Mouse (Mus musculus) E14TG2a.4 (cell line): ENCODE measurements around the gene Akr1b10.

Experiments used
- H3K27me3 ChIP-seq: 2 replicates; pipeline ENCODE4 v1.6.1; 2014; ENCODE audit warnings: low read length, control low read depth; ENCODE audit not compliant: insufficient read depth
- H3K36me3 ChIP-seq: 2 replicates; pipeline ENCODE4 v1.6.1; 2014; ENCODE audit warnings: low read length, control low read depth; ENCODE audit not compliant: insufficient read depth
- H3K4me1 ChIP-seq: replicated peaks from 2 replicates; pipeline ENCODE4 v1.6.1; 2014; ENCODE audit warnings: low read depth, low read length, control low read depth
- H3K4me3 ChIP-seq: replicated peaks from 2 replicates; pipeline ENCODE4 v1.5.1; 2014; ENCODE audit warnings: mild to moderate bottlenecking, low read length
- H3K9me3 ChIP-seq: 2 replicates; pipeline ENCODE4 v1.6.1; 2014; ENCODE audit warnings: low read length, control low read depth
- CTCF ChIP-seq: conservative IDR thresholded peaks from 2 replicates; pipeline ENCODE4 v1.5.1; 2014; ENCODE audit warnings: low read length
- NANOG ChIP-seq: IDR thresholded peaks from 2 replicates; pipeline ENCODE4 v1.6.1; 2014; ENCODE audit warnings: borderline replicate concordance, low read length, mixed read lengths
- POU5F1 ChIP-seq: IDR thresholded peaks from 2 replicates; pipeline ENCODE4 v1.6.1; 2014; ENCODE audit warnings: low read length, borderline replicate concordance

The Akr1b10 gene

DNA sequence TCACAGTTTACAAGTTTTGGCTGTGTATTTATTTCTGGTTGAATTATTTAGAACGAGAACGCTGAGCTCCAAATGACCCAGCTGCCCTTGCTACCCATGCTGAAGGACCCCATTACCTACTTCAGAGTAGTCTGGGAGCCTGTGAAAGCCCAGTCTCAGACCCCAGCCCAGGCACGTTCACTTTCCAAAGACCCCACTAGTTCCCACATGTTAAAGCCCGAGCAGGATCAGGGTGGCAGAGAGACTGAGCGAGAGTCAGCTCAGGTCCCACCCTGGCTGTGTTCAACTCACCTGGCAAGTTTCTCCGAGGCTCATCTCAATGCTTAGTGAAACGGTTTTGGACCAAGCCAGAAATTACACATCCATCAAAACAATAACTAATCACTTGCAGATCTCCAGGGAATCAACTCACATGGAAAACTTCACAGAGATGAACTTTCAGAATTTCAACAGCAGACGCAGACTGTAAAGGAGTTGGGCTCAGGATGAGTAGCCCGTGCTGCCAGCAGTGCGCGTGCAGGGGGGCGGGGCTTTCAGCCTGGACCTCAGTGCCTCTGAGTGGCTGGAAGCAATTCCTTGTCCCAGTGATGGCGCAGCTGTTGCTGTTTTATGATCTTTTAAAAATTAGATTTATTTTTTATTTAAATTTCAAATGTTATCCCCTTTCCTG lies 818 bp downstream of the Akr1b10 start:
- Histone ChIP-seq H3K36me3 (peaks cover 23% of the 10 kb centered on the region), H3K4me3 (peak overlapping the region; percentile 79), H3K27me3 (0 out of 2 replicates have a peak, but pooled peaks cover 2% of the 10 kb centered on the region), H3K4me1 (peaks cover 23% of the 10 kb centered on the region), H3K9me3 (no peaks in the 10 kb centered on the region)
- TF ChIP-seq CTCF (no peak), POU5F1 (no peak), NANOG (no peak)

DNA sequence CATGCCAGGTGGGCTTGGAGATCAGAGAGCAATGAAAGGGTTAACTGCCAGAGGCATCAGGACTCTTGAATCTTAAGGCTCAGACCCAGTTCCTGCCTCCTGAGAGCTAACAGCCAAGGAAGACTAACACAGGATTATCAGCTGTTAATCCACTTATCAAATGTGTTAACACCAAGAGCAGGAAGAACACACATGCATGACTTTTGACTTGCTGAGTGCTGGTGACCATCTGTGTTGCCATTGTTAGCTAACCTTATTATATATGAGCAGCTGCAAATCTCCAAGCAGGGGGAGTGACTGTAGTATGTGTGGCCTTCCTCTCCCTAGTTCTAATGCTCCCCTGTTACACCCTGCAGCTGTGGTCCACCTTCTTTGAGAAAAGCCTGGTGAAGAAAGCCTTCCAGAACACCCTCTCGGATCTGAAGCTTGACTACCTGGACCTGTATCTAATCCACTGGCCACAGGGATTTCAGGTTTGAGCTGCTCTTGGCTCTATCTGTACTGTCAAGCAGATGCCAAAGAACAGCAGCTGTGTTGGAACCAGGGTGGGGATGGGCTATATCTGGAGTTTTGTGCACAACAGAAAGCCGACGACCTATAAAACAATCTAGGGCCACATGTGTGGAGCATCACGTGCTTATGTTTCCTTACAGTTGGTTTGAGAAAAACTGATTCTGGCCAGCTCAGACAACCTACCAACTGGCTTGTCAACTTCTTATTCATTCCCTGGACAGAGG lies 4.6 kb downstream of the Akr1b10 start:
- peaks cover 56% of the 10 kb centered on the region for H3K36me3 ChIP-seq
- no peak overlapping the region for H3K4me3 ChIP-seq
- H3K27me3 ChIP-seq, result no peaks in the 10 kb centered on the region; the same call in 1 of the 2 replicates
- peaks cover 15% of the 10 kb centered on the region for H3K4me1 ChIP-seq
- TF ChIP-seq NANOG (no peak), CTCF (no peak), POU5F1 (no peak)
- H3K9me3 ChIP-seq, result no peaks in the 10 kb centered on the region

DNA sequence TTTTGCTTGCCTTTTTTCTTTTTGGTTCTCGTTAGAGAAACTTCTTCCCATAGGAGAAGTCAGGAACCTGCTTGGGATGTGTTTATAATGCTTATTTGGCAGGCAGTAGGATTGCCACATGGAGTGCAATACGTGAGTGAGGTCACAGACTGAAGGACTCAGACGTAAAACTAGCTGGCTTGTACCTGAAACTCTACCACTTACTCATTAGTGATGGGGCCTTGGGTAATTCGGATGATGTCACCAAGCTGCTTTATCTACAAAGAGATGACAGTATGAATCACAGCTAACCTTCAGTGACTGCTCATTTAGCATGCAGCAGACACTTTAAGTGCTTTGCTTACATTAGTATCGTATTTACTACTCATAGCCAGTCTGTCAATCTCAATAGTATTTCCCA lies 11.9 kb downstream of the Akr1b10 start:
- Histone ChIP-seq H3K27me3 (no peaks in the 10 kb centered on the region; the same call in 1 of the 2 replicates), H3K9me3 (no peaks in the 10 kb centered on the region; the same call in 1 of the 2 replicates), H3K4me3 (no peak overlapping the region), H3K36me3 (peaks cover 51% of the 10 kb centered on the region), H3K4me1 (peaks cover 29% of the 10 kb centered on the region)
- TF ChIP-seq NANOG, result no peak
- no peak for TF ChIP-seq POU5F1
- TF ChIP-seq CTCF, result no peak

DNA sequence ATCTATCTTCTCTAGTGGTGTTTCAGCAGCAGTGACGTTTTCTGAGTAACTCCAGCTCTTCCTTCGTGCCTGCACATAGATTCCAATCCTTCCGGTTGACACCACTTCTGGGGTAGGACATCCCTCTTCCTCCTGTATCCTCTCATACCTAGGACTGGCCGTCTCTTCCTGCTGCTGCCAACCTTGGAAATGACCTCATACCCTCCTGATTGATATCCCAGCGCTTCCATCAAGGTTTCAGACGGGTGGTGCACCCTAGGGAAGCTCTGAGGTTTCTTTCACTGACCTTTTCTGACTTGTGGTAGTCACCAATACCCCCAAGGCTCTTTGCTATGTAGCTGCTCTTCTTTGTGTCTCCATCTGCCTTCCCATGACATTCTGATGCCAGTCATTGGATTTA lies 14.4 kb downstream of the Akr1b10 start:
- Histone ChIP-seq H3K36me3 (peaks cover 30% of the 10 kb centered on the region), H3K27me3 (no peaks in the 10 kb centered on the region), H3K4me3 (no peak overlapping the region), H3K9me3 (no peaks in the 10 kb centered on the region; the same call in 1 of the 2 replicates), H3K4me1 (peaks cover 32% of the 10 kb centered on the region)
- TF ChIP-seq NANOG (no peak), CTCF (no peak), POU5F1 (no peak)

DNA sequence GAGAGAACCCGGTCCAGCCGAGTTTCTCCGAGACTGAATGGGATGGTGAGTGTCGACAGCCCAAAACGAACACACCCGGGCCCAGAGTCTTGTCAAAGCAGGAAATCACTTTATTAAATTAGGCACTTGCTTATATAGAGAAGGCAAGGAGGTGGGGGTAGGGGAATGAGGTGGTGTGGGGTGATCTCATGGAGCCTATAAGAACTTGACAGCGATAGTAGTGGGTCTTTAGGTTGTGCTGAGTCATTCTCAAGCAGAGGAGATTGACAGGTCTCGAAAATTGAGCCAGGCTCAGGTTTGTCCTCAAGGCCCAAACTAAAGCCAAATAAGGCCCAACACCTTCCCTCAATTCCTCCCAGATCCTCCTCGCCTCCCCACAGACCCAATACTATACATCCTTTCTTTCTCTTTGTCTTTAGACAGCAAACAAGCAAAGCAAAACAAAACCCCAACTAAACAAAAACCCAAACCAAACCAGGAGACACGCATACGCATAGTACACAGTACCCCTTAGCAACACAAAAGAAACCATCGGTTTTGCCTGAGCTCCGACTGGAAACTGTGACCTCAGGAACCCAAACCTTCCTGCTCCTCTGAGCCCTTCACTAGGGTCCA lies 15.7 kb downstream of the Akr1b10 start:
- TF ChIP-seq CTCF (no peak), NANOG (no peak), POU5F1 (no peak)
- Histone ChIP-seq H3K36me3 (peaks cover 18% of the 10 kb centered on the region; the same call in 1 of the 2 replicates), H3K4me3 (no peak overlapping the region), H3K4me1 (peaks cover 32% of the 10 kb centered on the region), H3K27me3 (no peaks in the 10 kb centered on the region), H3K9me3 (peaks cover 1% of the 10 kb centered on the region; the same call in 1 of the 2 replicates)

DNA sequence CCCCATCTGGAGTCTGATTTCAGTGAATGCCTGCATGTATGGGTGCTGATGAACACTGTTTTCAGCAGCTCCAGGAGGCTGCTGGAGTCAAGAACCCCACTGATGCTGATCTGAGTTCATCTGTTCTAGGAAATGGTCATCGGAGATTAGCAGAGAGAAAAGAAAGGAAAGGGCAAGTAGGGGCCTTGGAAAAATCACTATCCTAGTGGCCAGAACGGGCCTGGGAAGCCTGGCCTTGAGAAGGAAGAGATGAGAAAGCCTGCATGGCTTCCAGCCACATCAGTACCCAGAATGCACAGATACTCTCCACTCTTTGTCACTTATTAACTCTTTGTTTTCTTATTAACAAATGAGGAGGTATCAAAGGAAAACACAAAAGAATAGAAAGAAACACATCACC lies 16.7 kb downstream of the Akr1b10 start:
- no peaks in the 10 kb centered on the region for H3K27me3 ChIP-seq
- no peak overlapping the region for H3K4me3 ChIP-seq
- peaks cover 18% of the 10 kb centered on the region; the same call in 1 of the 2 replicates for H3K36me3 ChIP-seq
- TF ChIP-seq NANOG (no peak), POU5F1 (no peak), CTCF (no peak)
- H3K4me1 ChIP-seq, result peaks cover 32% of the 10 kb centered on the region
- H3K9me3 ChIP-seq, result peaks cover 9% of the 10 kb centered on the region

DNA sequence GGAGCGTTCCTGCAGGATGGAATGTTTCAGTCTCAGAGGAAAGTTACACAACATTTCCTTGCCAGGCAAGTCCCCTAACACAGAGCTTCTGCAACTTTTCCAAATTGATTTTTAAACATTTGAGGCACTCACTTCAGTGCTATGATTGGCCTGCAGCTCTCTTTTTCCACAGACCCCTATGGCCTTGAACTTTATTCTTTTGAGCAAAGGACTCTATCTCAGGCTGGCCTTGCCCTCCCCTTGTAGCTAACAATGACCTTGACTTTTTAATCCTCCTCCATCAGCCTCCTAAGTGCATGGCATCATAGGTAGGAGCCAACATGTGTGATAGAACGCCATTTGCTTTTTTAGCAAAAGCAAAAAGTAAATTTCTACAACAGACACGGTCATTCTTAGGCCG lies 22.7 kb downstream of the Akr1b10 start:
- no peak for TF ChIP-seq POU5F1
- TF ChIP-seq NANOG, result no peak
- Histone ChIP-seq H3K4me1 (no peaks in the 10 kb centered on the region), H3K9me3 (peaks cover 26% of the 10 kb centered on the region), H3K4me3 (no peak overlapping the region), H3K36me3 (no peaks in the 10 kb centered on the region), H3K27me3 (no peaks in the 10 kb centered on the region)

DNA sequence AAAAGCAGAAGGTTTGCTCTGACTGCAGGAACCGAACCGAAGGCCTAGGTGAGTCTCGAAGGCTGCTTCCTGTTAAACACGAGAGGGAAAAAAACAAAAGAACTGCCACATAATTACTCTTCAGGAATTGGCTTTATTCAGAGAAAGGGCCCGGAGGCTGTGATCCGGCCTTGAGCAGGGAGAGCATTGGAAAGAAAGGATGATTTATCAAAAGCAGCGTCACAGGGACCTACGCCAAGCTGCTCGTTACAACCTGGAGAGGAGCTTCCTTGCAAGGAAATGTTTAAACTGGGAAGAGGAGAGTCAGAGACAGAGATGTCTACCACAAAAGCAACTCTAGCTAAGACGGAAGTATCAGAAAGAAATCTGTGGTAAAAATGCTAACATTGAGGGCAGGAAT lies 23.4 kb downstream of the Akr1b10 start:
- TF ChIP-seq CTCF, result no peak
- TF ChIP-seq NANOG, result no peak
- no peak for TF ChIP-seq POU5F1
- Histone ChIP-seq H3K9me3 (peaks cover 26% of the 10 kb centered on the region), H3K4me1 (no peaks in the 10 kb centered on the region), H3K4me3 (no peak overlapping the region), H3K36me3 (no peaks in the 10 kb centered on the region), H3K27me3 (no peaks in the 10 kb centered on the region)
